Mouse (Mus musculus) liver, embryonic 14.5 days (tissue): Measurements from ENCODE around the gene Klk7. TPM values are rescaled to one million over a fixed set of nuclear protein-coding genes. Genes with fewer than 3 reads are reported as not detected.

Experiments used
- ATAC-seq: fragments of 200-750 bp; cut with Nextera tagmentation; 2 replicates; pipeline ENCODE4 v1.8.0; 2017; ENCODE audit warnings: moderate number of reproducible peaks, mild to moderate bottlenecking, moderate library complexity; ENCODE audit not compliant: insufficient read depth
- DNase-seq, 3 experiments: peaks; one replicate each; pipeline ENCODE4 v3.0.0-alpha.2; 2012 to 2013; ENCODE audit warnings: low read depth in 3 of 3, low spot score in 3 of 3
- H3K27ac ChIP-seq: fragments of 300-500 bp; sonication (generic); 2 replicates; pipeline ENCODE4 v1.5.1; 2014; ENCODE audit warnings: moderate library complexity, mild to moderate bottlenecking, control low read depth, inconsistent platforms
- H3K27me3 ChIP-seq: fragments of 300-500 bp; sonication (generic); 2 replicates; pipeline ENCODE4 v1.6.1; 2014; ENCODE audit warnings: mild to moderate bottlenecking, low read length, moderate library complexity; ENCODE audit not compliant: control insufficient read depth, insufficient read depth
- H3K36me3 ChIP-seq: fragments of 300-500 bp; sonication (generic); replicated peaks from 2 replicates; pipeline ENCODE4 v1.6.1; 2014; ENCODE audit warnings: low read depth; ENCODE audit not compliant: control insufficient read depth, insufficient read depth
- H3K4me1 ChIP-seq, 2 experiments: fragments of 200-500 bp in 1 of 2; fragments of 300-500 bp in 1 of 2; sonication (generic) in 1 of 2; replicated peaks; 2 replicates each; pipeline ENCODE4 v1.6.1; 2012 to 2014; ENCODE audit warnings: antibody characterized with exemption in 1 of 2, inconsistent platforms in 1 of 2, low read length in 1 of 2; ENCODE audit not compliant: control insufficient read depth in 2 of 2, insufficient read depth in 2 of 2
- H3K4me2 ChIP-seq: fragments of 300-500 bp; sonication (generic); 2 replicates; pipeline ENCODE4 v1.6.1; 2014; ENCODE audit warnings: low read depth, mild to moderate bottlenecking, control low read depth, moderate library complexity
- H3K4me3 ChIP-seq, 2 experiments: fragments of 200-500 bp in 1 of 2; fragments of 300-500 bp in 1 of 2; sonication (generic) in 1 of 2; 2 replicates each; pipeline ENCODE4 v1.5.1; 2012 to 2014; ENCODE audit warnings: low read depth in 2 of 2, low read length in 2 of 2, mild to moderate bottlenecking in 2 of 2, control low read depth in 1 of 2, inconsistent platforms in 1 of 2, moderate library complexity in 1 of 2; ENCODE audit not compliant: insufficient read depth in 1 of 2
- H3K9ac ChIP-seq: fragments of 300-500 bp; sonication (generic); replicated peaks from 2 replicates; pipeline ENCODE4 v1.6.1; 2014; ENCODE audit warnings: mild to moderate bottlenecking, control low read depth, moderate library complexity
- H3K9me3 ChIP-seq: fragments of 300-500 bp; sonication (generic); 2 replicates; pipeline ENCODE4 v1.6.1; 2016; ENCODE audit warnings: low read length, mixed read lengths; ENCODE audit not compliant: control insufficient read depth
- CTCF ChIP-seq: IDR thresholded peaks from 2 replicates; pipeline ENCODE4 v1.5.1; 2016; ENCODE audit warnings: antibody characterized with exemption, low read depth, control low read depth
- EP300 ChIP-seq: IDR thresholded peaks from 2 replicates; pipeline ENCODE4 v1.6.1; 2016; ENCODE audit warnings: antibody characterized with exemption, low read depth
- WGBS: fragments of 180-500 bp; shearing (Covaris S2); extraction: QIAGEN DNeasy Blood & Tissue Kit; methylation state at CpG from one replicate; pipeline ENCODE4 v1.1.7; 2014; ENCODE audit not compliant: insufficient replicate concordance; 5-methylcytosine and 5-hydroxymethylcytosine counted together
- polyA plus RNA-seq, 2 experiments: library from polyadenylated mRNA; depleted of rRNA in 1 of 2; stranded (reverse) in 1 of 2; unstranded in 1 of 2; fragments of >200 nt; fragmentation: Nextera tagmentation in 1 of 2; extraction: Ambion mirVana in 1 of 2; gene quantifications; 2 replicates each; pipeline versions ENCODE4 v1.2.1 to v1.2.3; 2012 to 2014

Klk7 gene
- polyA plus RNA-seq, 2 experiments, result not detected

- Histone ChIP-seq H3K36me3 (no peaks in the 10 kb centered on the region), H3K4me2 (no peak overlapping the region), H3K9ac (no peak overlapping the region), H3K9me3 (no peaks in the 10 kb centered on the region), H3K27ac (no peak overlapping the region), H3K27me3 (no peaks in the 10 kb centered on the region), H3K4me3 (no peak overlapping the region), H3K4me1 (no peaks in the 10 kb centered on the region)
- ATAC-seq, result no peak
- DNase-seq, result no peak
- WGBS, result 68% methylated on average over 6 of the region's 6 CpGs
- TF ChIP-seq EP300, result no peak
- no peak for TF ChIP-seq CTCF
Measured at GRCm38 (mm10) chr7:43771916-43772315, 39.2 kb upstream of the Klk7 start.

GRCm38 (mm10) chr7:43772901-43773300 is 38.2 kb upstream of the Klk7 start:
- H3K27ac ChIP-seq, result no peak overlapping the region

GRCm38 (mm10) chr7:43774364-43774763 is 36.7 kb upstream of the Klk7 start, which contains the start of gene Klk11:
Gene Klk11 (plus strand): TSS chr7:43774604.
- 62% methylated on average over 5 of the region's 5 CpGs for WGBS
- no peak for DNase-seq
- no peak within 1 kb of the TSS for H3K4me2 ChIP-seq

More at GRCm38 (mm10) chr7:43772901-43773300, 38.2 kb upstream of the Klk7 start:
- Histone ChIP-seq H3K4me3 (no peak overlapping the region), H3K4me1 (no peaks in the 10 kb centered on the region), H3K9me3 (no peaks in the 10 kb centered on the region), H3K4me2 (no peak overlapping the region), H3K36me3 (no peaks in the 10 kb centered on the region), H3K9ac (no peak overlapping the region), H3K27me3 (no peaks in the 10 kb centered on the region)
- ATAC-seq, result no peak
- no peak for DNase-seq
- TF ChIP-seq CTCF (no peak), EP300 (no peak)
- 63% methylated on average over 3 of the region's 3 CpGs for WGBS

GRCm38 (mm10) chr7:43774802-43775201 is 36.3 kb upstream of the Klk7 start:
- Histone ChIP-seq H3K4me3 (no peak overlapping the region), H3K9me3 (no peaks in the 10 kb centered on the region), H3K27me3 (no peaks in the 10 kb centered on the region), H3K4me1 (no peaks in the 10 kb centered on the region), H3K27ac (no peak overlapping the region), H3K36me3 (no peaks in the 10 kb centered on the region), H3K4me2 (no peak overlapping the region), H3K9ac (no peak overlapping the region)
- DNase-seq (no peak), ATAC-seq (no peak)
- TF ChIP-seq CTCF (no peak), EP300 (no peak)
- WGBS, result 62% methylated on average over 6 of the region's 6 CpGs

More at GRCm38 (mm10) chr7:43774364-43774763, 36.7 kb upstream of the Klk7 start, which contains the start of gene Klk11:
- TF ChIP-seq EP300, result no peak
- TF ChIP-seq CTCF, result no peak
- Histone ChIP-seq H3K9me3 (no peaks in the 10 kb centered on the region), H3K27ac (no peak within 1 kb of the TSS), H3K27me3 (no peaks in the 10 kb centered on the region), H3K4me1 (no peaks in the 10 kb centered on the region), H3K36me3 (no peaks in the 10 kb centered on the region), H3K9ac (no peak within 1 kb of the TSS), H3K4me3 (no peak within 1 kb of the TSS)
- no peak for ATAC-seq

GRCm38 (mm10) chr7:43775311-43776057 is 35.6 kb upstream of the Klk7 start:
- no peak for DNase-seq
- H3K27ac ChIP-seq, result no peak overlapping the region

More at GRCm38 (mm10) chr7:43775311-43776057, 35.6 kb upstream of the Klk7 start:
- no peak for ATAC-seq
- no peak overlapping the region for H3K9ac ChIP-seq
- WGBS, result 49% methylated on average over 7 of the region's 7 CpGs
- H3K9me3 ChIP-seq, result no peaks in the 10 kb centered on the region
- H3K4me2 ChIP-seq, result no peak overlapping the region
- no peaks in the 10 kb centered on the region for H3K36me3 ChIP-seq
- TF ChIP-seq EP300 (no peak), CTCF (no peak)
- H3K27me3 ChIP-seq, result no peaks in the 10 kb centered on the region
- H3K4me3 ChIP-seq, result no peak overlapping the region
- H3K4me1 ChIP-seq, result no peaks in the 10 kb centered on the region
